Mouse (Mus musculus) limb, embryonic 14.5 days (tissue): Measurements from ENCODE around the gene Gm15557. TPM values are rescaled to one million over a fixed set of nuclear protein-coding genes. Genes with fewer than 3 reads are reported as not detected.

ENCODE experiments used
- ATAC-seq: fragments of 200-750 bp; cut with Nextera tagmentation; 2 replicates; pipeline ENCODE4 v1.8.0; 2017; ENCODE audit warnings: low read depth, moderate number of reproducible peaks, moderate TSS enrichment; ENCODE audit not compliant: low FRiP score
- DNase-seq: peaks from one replicate; pipeline ENCODE4 v3.0.0-alpha.2; 2015; ENCODE audit warnings: low spot score
- H3K27ac ChIP-seq: fragments of 300-500 bp; sonication (generic); replicated peaks from 2 replicates; pipeline ENCODE4 v1.5.1; 2014; ENCODE audit warnings: low read depth, mild to moderate bottlenecking, low read length, moderate library complexity, mixed read lengths
- H3K27me3 ChIP-seq: fragments of 300-500 bp; sonication (generic); 2 replicates; pipeline ENCODE4 v1.6.1; 2014; ENCODE audit warnings: low read length, mixed read lengths; ENCODE audit not compliant: control insufficient read depth, insufficient read depth
- H3K36me3 ChIP-seq: fragments of 300-500 bp; sonication (generic); 2 replicates; pipeline ENCODE4 v1.6.1; 2014; ENCODE audit warnings: mild to moderate bottlenecking, low read length, moderate library complexity, mixed read lengths; ENCODE audit not compliant: control insufficient read depth, insufficient read depth
- H3K4me1 ChIP-seq: fragments of 300-500 bp; sonication (generic); 2 replicates; pipeline ENCODE4 v1.6.1; 2014; ENCODE audit warnings: antibody characterized with exemption, low read length, mixed read lengths; ENCODE audit not compliant: control insufficient read depth, insufficient read depth
- H3K4me2 ChIP-seq: fragments of 300-500 bp; sonication (generic); replicated peaks from 2 replicates; pipeline ENCODE4 v1.6.1; 2014; ENCODE audit warnings: low read depth, mild to moderate bottlenecking, low read length, moderate library complexity; ENCODE audit not compliant: severe bottlenecking
- H3K4me3 ChIP-seq: fragments of 300-500 bp; sonication (generic); replicated peaks from 2 replicates; pipeline ENCODE4 v1.5.1; 2014; ENCODE audit warnings: low read length
- H3K9ac ChIP-seq: fragments of 300-500 bp; sonication (generic); 2 replicates; pipeline ENCODE4 v1.6.1; 2014; ENCODE audit warnings: mild to moderate bottlenecking, low read depth, low read length, moderate library complexity; ENCODE audit not compliant: severe bottlenecking
- H3K9me3 ChIP-seq: fragments of 300-500 bp; sonication (generic); 2 replicates; pipeline ENCODE4 v1.6.1; 2016; ENCODE audit warnings: low read length; ENCODE audit not compliant: control insufficient read depth
- POLR2A ChIP-seq: fragments of 200-500 bp; IDR thresholded peaks from 2 replicates; pipeline ENCODE4 v1.8.0; 2012; ENCODE audit warnings: inconsistent platforms, mild to moderate bottlenecking, moderate library complexity, borderline replicate concordance; ENCODE audit not compliant: insufficient read depth, insufficient read length; ENCODE audit errors: extremely low read depth
- WGBS: fragments of 180-500 bp; shearing (Covaris S2); extraction: QIAGEN DNeasy Blood & Tissue Kit; methylation state at CpG from one replicate; pipeline ENCODE4 v1.1.7; 2014; 5-methylcytosine and 5-hydroxymethylcytosine counted together
- polyA plus RNA-seq, 2 experiments: library from polyadenylated mRNA; depleted of rRNA in 1 of 2; stranded (reverse) in 1 of 2; unstranded in 1 of 2; fragments of >200 nt; fragmentation: Nextera tagmentation in 1 of 2; extraction: Ambion mirVana in 1 of 2; gene quantifications; 2 replicates each; pipeline versions ENCODE4 v1.2.1 to v1.2.3; 2012 to 2014

The Gm15557 gene
- polyA plus RNA-seq, 2 experiments, result 0.13 to 0.18 TPM

DNA sequence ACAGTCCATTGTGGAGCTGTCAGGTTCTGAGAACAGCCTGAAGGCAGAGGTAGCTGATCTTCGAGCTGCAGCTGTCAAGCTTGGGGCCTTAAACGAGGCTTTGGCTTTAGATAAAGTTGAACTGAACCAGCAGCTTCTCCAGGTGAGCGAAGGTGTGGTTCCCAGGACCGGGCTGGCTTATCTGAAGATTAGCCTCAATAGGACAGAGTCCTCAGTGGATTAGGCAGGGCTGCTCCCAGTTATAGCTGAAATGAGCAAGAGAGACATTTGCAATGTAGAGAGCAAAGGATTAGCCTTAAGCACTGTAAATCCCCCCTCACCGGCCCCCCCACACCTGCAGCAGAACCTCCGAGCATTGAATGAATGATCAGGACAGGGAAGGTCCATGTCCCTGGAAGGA lies 32.8 kb downstream of the Gm15557 start:
- no peaks in the 10 kb centered on the region for H3K9me3 ChIP-seq
- H3K27me3 ChIP-seq, result no peaks in the 10 kb centered on the region
- no peak for TF ChIP-seq POLR2A
- H3K4me3 ChIP-seq, result no peak overlapping the region
- DNase-seq, result no peak
- H3K9ac ChIP-seq, result no peak overlapping the region
- H3K36me3 ChIP-seq, result peaks cover 91% of the 10 kb centered on the region
- H3K27ac ChIP-seq, result no peak overlapping the region
- 84% methylated on average over 6 of the region's 6 CpGs for WGBS
- no peaks in the 10 kb centered on the region for H3K4me1 ChIP-seq
- ATAC-seq, result no peak
- no peak overlapping the region for H3K4me2 ChIP-seq

DNA sequence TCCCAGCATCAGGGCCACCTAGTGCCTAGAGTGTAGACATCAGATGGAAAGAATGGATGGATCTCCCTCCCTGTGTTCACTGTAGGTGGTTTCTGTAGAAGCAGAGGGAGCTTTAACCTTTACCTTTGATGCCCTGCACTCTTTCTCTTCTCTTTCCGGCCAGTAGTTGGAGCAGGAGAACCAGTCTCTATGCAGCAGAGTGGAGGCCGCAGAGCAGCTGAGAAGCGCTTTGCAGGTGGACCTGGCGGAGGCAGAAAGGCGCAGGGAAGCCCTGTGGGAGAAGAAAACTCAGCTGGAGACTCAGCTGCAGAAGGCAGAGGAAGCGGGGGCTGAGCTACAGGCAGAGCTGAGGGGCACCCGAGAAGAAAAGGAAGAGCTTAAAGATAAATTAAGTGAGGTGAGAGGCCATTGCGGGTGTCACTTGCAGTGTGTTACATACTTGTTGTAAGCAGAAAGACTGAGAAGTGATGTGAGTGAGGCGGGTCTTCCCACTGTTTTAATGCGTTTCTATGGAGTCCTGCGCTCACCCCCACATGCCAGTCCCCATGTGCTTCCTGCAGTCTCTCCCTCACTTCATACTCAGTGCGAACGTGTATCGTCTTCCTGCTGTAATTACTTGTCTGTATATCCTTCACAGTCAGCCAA lies 33.7 kb downstream of the Gm15557 start:
- H3K36me3 ChIP-seq, result peaks cover 90% of the 10 kb centered on the region

DNA sequence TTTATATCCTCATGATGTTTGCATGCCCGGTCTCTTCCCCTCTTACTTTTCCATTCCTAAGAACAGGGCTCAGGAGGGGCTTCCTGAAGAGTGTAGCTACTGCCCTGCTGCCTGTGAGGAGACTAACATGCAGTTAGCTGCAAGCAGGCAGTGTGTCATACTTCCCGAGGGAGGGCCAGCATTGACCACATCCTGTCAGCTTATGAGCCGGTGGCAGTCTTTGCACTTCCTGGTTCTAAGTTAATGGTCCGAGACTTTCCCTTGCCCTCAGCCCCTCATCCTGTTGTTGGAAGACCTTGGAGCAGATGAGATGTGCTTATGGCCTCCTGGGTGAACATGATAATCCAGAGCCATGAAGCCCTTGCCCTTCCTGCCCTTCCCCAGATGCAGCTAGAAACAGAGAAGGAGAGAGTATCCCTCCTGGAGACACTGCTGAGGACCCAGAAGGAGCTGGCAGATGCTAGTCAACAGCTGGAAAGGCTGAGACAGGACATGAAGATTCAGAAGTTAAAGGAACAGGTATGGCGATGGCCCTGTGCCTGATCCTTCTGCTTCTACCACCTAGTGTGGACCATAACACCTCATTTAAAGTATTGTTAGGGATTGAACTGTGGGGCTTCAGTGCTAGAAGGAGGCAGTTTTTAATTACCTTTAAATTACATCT lies 38.9 kb downstream of the Gm15557 start:
- DNase-seq, result no peak
- H3K4me3 ChIP-seq, result no peak overlapping the region
- TF ChIP-seq POLR2A, result no peak
- H3K9me3 ChIP-seq, result no peaks in the 10 kb centered on the region
- H3K27me3 ChIP-seq, result no peaks in the 10 kb centered on the region
- no peak for ATAC-seq
- H3K4me1 ChIP-seq, result no peaks in the 10 kb centered on the region
- WGBS, result 75% methylated on average over 5 of the region's 5 CpGs
- H3K4me2 ChIP-seq, result no peak overlapping the region
- H3K9ac ChIP-seq, result no peak overlapping the region
- peaks cover 91% of the 10 kb centered on the region for H3K36me3 ChIP-seq
- no peak overlapping the region for H3K27ac ChIP-seq

More for the DNA sequence above, 33.7 kb downstream of the Gm15557 start:
- ATAC-seq (no peak), DNase-seq (no peak)
- no peak overlapping the region for H3K4me2 ChIP-seq
- 83% methylated on average over 14 of the region's 14 CpGs for WGBS
- no peak for TF ChIP-seq POLR2A
- no peaks in the 10 kb centered on the region for H3K4me1 ChIP-seq
- no peaks in the 10 kb centered on the region for H3K9me3 ChIP-seq
- H3K27me3 ChIP-seq, result no peaks in the 10 kb centered on the region
- no peak overlapping the region for H3K27ac ChIP-seq
- no peak overlapping the region for H3K9ac ChIP-seq
- H3K4me3 ChIP-seq, result no peak overlapping the region

DNA sequence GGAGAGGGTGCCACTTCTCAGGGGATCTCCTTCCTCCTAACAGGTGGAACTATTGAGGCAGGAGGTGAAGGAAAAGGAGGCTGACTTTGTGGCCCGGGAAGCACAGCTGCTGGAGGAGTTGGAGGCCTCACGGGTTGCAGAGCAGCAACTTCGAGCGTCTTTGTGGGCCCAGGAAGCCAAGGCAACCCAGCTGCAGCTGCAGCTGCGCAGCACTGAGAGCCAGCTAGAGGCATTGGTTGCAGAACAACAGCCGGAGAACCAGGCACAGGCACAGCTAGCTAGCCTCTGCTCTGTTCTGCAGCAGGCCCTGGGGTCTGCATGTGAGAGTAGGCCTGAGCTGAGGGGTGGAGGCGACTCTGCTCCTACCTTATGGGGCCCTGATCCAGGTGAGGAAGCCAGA lies 45.2 kb downstream of the Gm15557 start:
- no peak for TF ChIP-seq POLR2A
- 83% methylated on average over 7 of the region's 7 CpGs for WGBS
- H3K9me3 ChIP-seq, result no peaks in the 10 kb centered on the region
- no peak overlapping the region for H3K9ac ChIP-seq
- no peak for DNase-seq
- no peak overlapping the region for H3K4me3 ChIP-seq
- no peaks in the 10 kb centered on the region for H3K4me1 ChIP-seq
- H3K27me3 ChIP-seq, result no peaks in the 10 kb centered on the region
- H3K27ac ChIP-seq, result no peak overlapping the region
- peaks cover 98% of the 10 kb centered on the region for H3K36me3 ChIP-seq
- no peak for ATAC-seq
- H3K4me2 ChIP-seq, result no peak overlapping the region

DNA sequence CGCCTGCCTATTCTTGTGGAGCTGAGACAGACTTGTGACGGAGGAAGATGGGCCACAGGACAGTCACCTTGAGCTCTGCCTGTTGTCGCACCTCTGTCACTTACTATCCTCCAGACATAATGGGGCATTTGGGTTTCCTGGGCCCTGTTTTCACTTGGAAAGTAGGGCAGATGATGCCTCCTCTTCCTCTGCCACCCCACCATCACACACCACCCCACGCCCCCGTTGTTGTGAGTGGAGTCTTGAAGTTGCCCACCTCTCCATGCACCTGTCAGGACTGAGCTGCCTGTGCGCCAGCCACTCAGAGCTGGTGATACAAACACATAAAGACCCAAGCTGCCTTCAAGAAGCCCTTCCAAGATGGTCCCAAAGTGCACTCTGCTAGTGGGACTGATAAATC lies 46.6 kb downstream of the Gm15557 start:
- no peaks in the 10 kb centered on the region for H3K4me1 ChIP-seq
- H3K4me3 ChIP-seq, result no peak overlapping the region
- ATAC-seq (no peak), DNase-seq (no peak)
- 95% methylated on average over 6 of the region's 6 CpGs for WGBS
- no peak overlapping the region for H3K9ac ChIP-seq
- H3K9me3 ChIP-seq, result no peaks in the 10 kb centered on the region
- H3K4me2 ChIP-seq, result no peak overlapping the region
- peaks cover 98% of the 10 kb centered on the region for H3K36me3 ChIP-seq
- no peak for TF ChIP-seq POLR2A
- no peaks in the 10 kb centered on the region for H3K27me3 ChIP-seq
- no peak overlapping the region for H3K27ac ChIP-seq
